Mouse (Mus musculus) lung, postnatal 0 days (tissue): Measurements from ENCODE around the gene 4930432K21Rik.

Experiments used
- CTCF ChIP-seq: IDR thresholded peaks from 2 replicates; pipeline ENCODE4 v1.5.1; 2016; ENCODE audit warnings: antibody characterized with exemption, mild to moderate bottlenecking
- EP300 ChIP-seq: IDR thresholded peaks from 2 replicates; pipeline ENCODE4 v1.6.1; 2016; ENCODE audit warnings: antibody characterized with exemption, mild to moderate bottlenecking, control low read depth

DNA sequence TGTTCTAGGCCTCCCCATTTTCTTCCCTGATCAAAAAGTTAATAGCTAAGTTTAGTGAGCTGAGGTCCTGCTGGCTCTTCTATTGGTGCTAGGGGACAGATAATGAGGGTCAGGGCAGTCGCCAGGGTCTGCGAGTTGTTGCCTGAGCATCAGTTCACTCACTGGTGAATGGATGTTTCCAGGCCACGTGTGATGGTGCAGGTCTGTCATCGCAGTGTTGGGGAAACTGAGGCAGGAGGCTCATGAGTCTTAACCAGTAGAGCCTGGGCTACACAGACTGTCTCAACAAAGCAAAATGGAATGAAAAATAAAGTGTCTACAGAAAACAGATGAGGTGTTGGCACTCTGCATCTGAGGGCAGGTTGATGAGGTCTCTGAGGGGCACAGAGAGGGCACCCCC lies 51.0 kb downstream of the 4930432K21Rik start:
- TF ChIP-seq EP300 (no peak), CTCF (no peak)
